Mouse (Mus musculus): ENCODE measurements around the gene Prl3a1.

Gene Prl3a1

GRCm38 (mm10) chr13:27259136-27259535, at the start of gene Prl3a1:
Gene Prl3a1, plus strand, starts transcription at chr13:27259436.
- no peak for DNase-seq (ENCODE audit: low read depth)

GRCm38 (mm10) chr13:27241547-27241946, 17.7 kb upstream of the Prl3a1 start, which contains the start of gene Prl3b1:
Gene Prl3b1, plus strand, starts transcription at chr13:27241847.
- DNase-seq (ENCODE audit: low read depth) = no peak

GRCm38 (mm10) chr13:27312334-27313225, 53.3 kb downstream of the Prl3a1 start, which contains the start of gene Prl6a1:
Gene Prl6a1, plus strand, starts transcription at chr13:27312627.
- DNase-seq (ENCODE audit: low read depth) = no peak
